Mouse (Mus musculus) liver, embryonic 15.5 days (tissue): Measurements from ENCODE around the gene Igsf8. TPM values are rescaled to one million over a fixed set of nuclear protein-coding genes. Genes with fewer than 3 reads are reported as not detected.
A peak's percentile ranks its signal among the peaks of the same experiment; 100 is the strongest.

Experiments used
- ATAC-seq: fragments of 200-750 bp; cut with Nextera tagmentation; 2 replicates; pipeline ENCODE4 v1.8.0; 2017; ENCODE audit warnings: moderate number of reproducible peaks, mild to moderate bottlenecking, moderate library complexity; ENCODE audit not compliant: insufficient read depth
- H3K27ac ChIP-seq: fragments of 300-500 bp; sonication (generic); replicated peaks from 2 replicates; pipeline ENCODE4 v1.5.1; 2015; ENCODE audit warnings: mild to moderate bottlenecking, inconsistent platforms
- H3K27me3 ChIP-seq: fragments of 300-500 bp; sonication (generic); 2 replicates; pipeline ENCODE4 v1.6.1; 2015; ENCODE audit warnings: mild to moderate bottlenecking, inconsistent platforms
- H3K36me3 ChIP-seq: fragments of 300-500 bp; sonication (generic); replicated peaks from 2 replicates; pipeline ENCODE4 v1.6.1; 2015; ENCODE audit warnings: moderate library complexity, mild to moderate bottlenecking, inconsistent platforms
- H3K4me1 ChIP-seq: fragments of 300-500 bp; sonication (generic); replicated peaks from 2 replicates; pipeline ENCODE4 v1.6.1; 2015; ENCODE audit warnings: inconsistent platforms
- H3K4me2 ChIP-seq: fragments of 300-500 bp; sonication (generic); 2 replicates; pipeline ENCODE4 v1.6.1; 2015; ENCODE audit warnings: moderate library complexity, mild to moderate bottlenecking, inconsistent platforms
- H3K4me3 ChIP-seq: fragments of 300-500 bp; sonication (generic); replicated peaks from 2 replicates; pipeline ENCODE4 v1.5.1; 2015; ENCODE audit warnings: mild to moderate bottlenecking, inconsistent platforms
- H3K9ac ChIP-seq: fragments of 300-500 bp; sonication (generic); 2 replicates; pipeline ENCODE4 v1.6.1; 2015; ENCODE audit warnings: moderate library complexity, mild to moderate bottlenecking, inconsistent platforms
- H3K9me3 ChIP-seq: fragments of 300-500 bp; sonication (generic); replicated peaks from 2 replicates; pipeline ENCODE4 v1.6.1; 2016; ENCODE audit warnings: inconsistent platforms
- WGBS: fragments of 180-500 bp; shearing (Covaris S2); methylation state at CpG from one replicate; pipeline ENCODE4 v1.1.7; 2015; ENCODE audit warnings: mixed read lengths; ENCODE audit not compliant: insufficient replicate concordance; 5-methylcytosine and 5-hydroxymethylcytosine counted together
- polyA plus RNA-seq: library from polyadenylated mRNA; unstranded; fragments of >200 nt; fragmentation: Nextera tagmentation; extraction: Ambion mirVana; gene quantifications from 2 replicates; pipeline ENCODE4 v1.2.1, GENCODE M21; 2015

The Igsf8 gene
- polyA plus RNA-seq, 1 experiment from 2014 or later = 17.9 TPM

- 69% methylated on average over 10 of the region's 10 CpGs for WGBS
- Histone ChIP-seq H3K4me1 (peaks cover 50% of the 10 kb centered on the region), H3K36me3 (peaks cover 19% of the 10 kb centered on the region), H3K27ac (no peak overlapping the region), H3K9me3 (no peaks in the 10 kb centered on the region), H3K27me3 (no peaks in the 10 kb centered on the region), H3K9ac (no peak overlapping the region), H3K4me2 (peak overlapping the region; percentile 90), H3K4me3 (peak overlapping the region; percentile 75; the same call in 1 of the 2 replicates)
- ATAC-seq = no peak
Observed at GRCm38 (mm10) chr1:172313613-172314411, 52.4 kb downstream of the Igsf8 start.

DNA sequence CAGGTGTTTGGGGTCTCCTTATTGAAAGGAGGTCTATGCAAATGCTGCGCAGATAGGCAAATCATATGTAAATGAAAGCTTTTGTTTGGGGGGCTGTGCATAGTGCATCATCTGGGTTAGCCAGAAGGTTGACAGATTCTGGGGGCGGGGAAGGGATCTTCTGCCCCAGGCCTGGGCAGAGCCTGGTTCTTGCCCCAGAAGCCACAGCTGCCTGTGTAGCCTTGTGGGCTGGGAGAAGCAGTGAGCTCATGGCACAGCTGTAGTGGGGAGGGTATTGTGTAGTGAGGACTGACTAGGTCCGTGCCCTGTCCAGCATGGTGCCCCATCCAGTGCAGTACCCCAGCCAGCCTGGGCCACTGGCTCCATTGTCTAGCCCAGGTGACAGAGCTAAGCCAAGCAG, 53.5 kb downstream of the Igsf8 start:
- ATAC-seq = no peak
- no peak overlapping the region for H3K27ac ChIP-seq
- 75% methylated on average over 3 of the region's 3 CpGs for WGBS

GRCm38 (mm10) chr1:172317431-172317830, 56.0 kb downstream of the Igsf8 start:
- no peaks in the 10 kb centered on the region for H3K27me3 ChIP-seq
- no peak overlapping the region for H3K27ac ChIP-seq
- H3K9ac ChIP-seq = no peak overlapping the region
- no peak overlapping the region for H3K4me2 ChIP-seq
- no peak overlapping the region for H3K4me3 ChIP-seq
- WGBS = 77% methylated on average over 18 of the region's 18 CpGs
- H3K9me3 ChIP-seq = no peaks in the 10 kb centered on the region
- H3K4me1 ChIP-seq = peaks cover 19% of the 10 kb centered on the region
- H3K36me3 ChIP-seq = peaks cover 23% of the 10 kb centered on the region
- no peak for ATAC-seq

More for the DNA sequence above, 53.5 kb downstream of the Igsf8 start:
- Histone ChIP-seq H3K4me1 (peaks cover 43% of the 10 kb centered on the region), H3K36me3 (peaks cover 23% of the 10 kb centered on the region), H3K9ac (no peak overlapping the region), H3K4me2 (no peak overlapping the region), H3K9me3 (no peaks in the 10 kb centered on the region), H3K27me3 (no peaks in the 10 kb centered on the region), H3K4me3 (no peak overlapping the region)

DNA sequence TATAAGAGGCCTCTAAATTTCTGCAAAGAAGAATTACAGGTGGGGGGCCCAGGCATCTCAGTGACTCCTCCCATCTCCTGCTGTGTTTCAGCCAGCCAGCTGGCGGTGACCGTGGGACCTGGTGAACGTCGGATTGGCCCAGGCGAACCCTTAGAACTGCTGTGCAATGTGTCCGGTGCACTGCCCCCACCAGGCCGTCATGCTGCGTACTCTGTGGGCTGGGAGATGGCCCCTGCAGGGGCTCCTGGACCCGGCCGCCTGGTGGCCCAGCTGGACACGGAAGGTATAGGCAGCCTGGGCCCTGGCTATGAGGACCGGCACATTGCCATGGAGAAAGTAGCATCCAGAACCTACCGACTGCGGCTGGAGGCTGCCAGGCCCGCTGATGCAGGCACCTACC, 56.5 kb downstream of the Igsf8 start:
- ATAC-seq = no peak
- Histone ChIP-seq H3K27ac (no peak overlapping the region), H3K9ac (no peak overlapping the region), H3K9me3 (no peaks in the 10 kb centered on the region), H3K27me3 (no peaks in the 10 kb centered on the region), H3K4me3 (no peak overlapping the region), H3K4me2 (no peak overlapping the region), H3K4me1 (peaks cover 14% of the 10 kb centered on the region), H3K36me3 (peaks cover 23% of the 10 kb centered on the region)
- 71% methylated on average over 15 of the region's 15 CpGs for WGBS

GRCm38 (mm10) chr1:172318424-172319035, 57.1 kb downstream of the Igsf8 start:
- Histone ChIP-seq H3K4me3 (no peak overlapping the region), H3K27ac (no peak overlapping the region), H3K4me1 (peaks cover 8% of the 10 kb centered on the region), H3K9me3 (no peaks in the 10 kb centered on the region), H3K9ac (no peak overlapping the region), H3K4me2 (no peak overlapping the region), H3K27me3 (no peaks in the 10 kb centered on the region), H3K36me3 (peaks cover 23% of the 10 kb centered on the region)
- no peak for ATAC-seq
- 84% methylated on average over 19 of the region's 19 CpGs for WGBS

DNA sequence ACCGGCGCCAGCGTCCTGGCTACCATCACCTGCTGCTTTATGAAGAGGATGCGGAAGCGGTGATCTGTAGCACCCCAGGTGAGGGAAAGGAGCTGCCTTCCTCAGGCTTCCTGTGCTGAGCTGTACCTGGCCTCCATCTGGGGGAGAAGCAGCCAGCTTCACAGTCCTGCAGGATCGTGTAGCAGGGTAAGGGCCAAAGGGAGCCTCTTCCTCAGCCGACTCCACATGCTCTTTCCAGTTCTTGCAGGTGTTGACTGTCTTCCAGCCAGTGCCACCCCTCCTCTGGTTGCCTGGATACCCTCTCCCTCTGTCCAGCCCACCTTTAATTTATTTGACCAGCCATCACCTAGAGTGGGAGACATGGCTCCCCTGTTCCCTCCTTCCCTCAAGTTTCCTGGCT, 57.9 kb downstream of the Igsf8 start:
- ATAC-seq = no peak
- no peaks in the 10 kb centered on the region for H3K9me3 ChIP-seq
- H3K36me3 ChIP-seq = peaks cover 23% of the 10 kb centered on the region
- H3K4me1 ChIP-seq = peaks cover under 1% of the 10 kb centered on the region; the same call in 1 of the 2 replicates
- no peak overlapping the region for H3K9ac ChIP-seq
- no peaks in the 10 kb centered on the region; the same call in 1 of the 2 replicates for H3K27me3 ChIP-seq
- H3K27ac ChIP-seq = no peak overlapping the region
- H3K4me2 ChIP-seq = no peak overlapping the region
- H3K4me3 ChIP-seq = no peak overlapping the region
- WGBS = 81% methylated on average over 7 of the region's 7 CpGs

DNA sequence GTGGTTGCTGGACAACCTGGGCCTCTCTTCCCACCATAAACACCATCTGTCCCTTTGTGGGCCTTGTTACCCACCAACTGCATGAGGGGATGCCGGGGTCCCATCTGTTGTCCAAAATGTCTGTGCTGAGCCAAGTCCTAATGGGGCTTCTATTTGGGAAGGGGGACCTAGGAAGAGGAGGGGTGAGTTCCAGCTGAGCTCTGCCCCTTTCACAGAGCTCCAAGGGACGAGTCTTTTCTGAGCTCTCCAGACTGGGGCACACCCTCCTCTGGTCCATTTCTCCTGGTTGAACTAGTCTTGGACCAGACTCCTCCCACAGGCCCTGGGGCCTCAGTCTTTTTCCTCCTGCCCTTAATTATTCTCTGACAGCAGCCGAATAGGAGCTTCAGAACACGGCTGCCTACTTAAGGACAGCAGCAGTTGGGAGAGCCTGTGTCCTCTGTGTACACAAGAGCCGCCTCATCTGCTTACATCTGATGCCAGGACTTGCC, 58.5 kb downstream of the Igsf8 start:
- Histone ChIP-seq H3K4me3 (no peak overlapping the region), H3K4me1 (no peaks in the 10 kb centered on the region), H3K9me3 (no peaks in the 10 kb centered on the region), H3K9ac (no peak overlapping the region), H3K4me2 (no peak overlapping the region), H3K27me3 (peaks cover 6% of the 10 kb centered on the region), H3K27ac (no peak overlapping the region), H3K36me3 (peaks cover 23% of the 10 kb centered on the region)
- 55% methylated on average over 5 of the region's 5 CpGs for WGBS
- ATAC-seq = no peak

- 0 out of 2 replicates have a peak, but pooled peaks cover 6% of the 10 kb centered on the region for H3K4me1 ChIP-seq
- WGBS = 48% methylated on average over 13 of the region's 13 CpGs
- no peak for ATAC-seq
- H3K27me3 ChIP-seq = peaks cover 34% of the 10 kb centered on the region
- no peak overlapping the region for H3K4me3 ChIP-seq
- H3K9ac ChIP-seq = no peak overlapping the region
- H3K4me2 ChIP-seq = no peak overlapping the region
- H3K27ac ChIP-seq = no peak overlapping the region
- H3K36me3 ChIP-seq = peaks cover 15% of the 10 kb centered on the region
- no peaks in the 10 kb centered on the region for H3K9me3 ChIP-seq
Observed at GRCm38 (mm10) chr1:172322725-172323124, 61.3 kb downstream of the Igsf8 start.

- Histone ChIP-seq H3K36me3 (peaks cover 9% of the 10 kb centered on the region; the same call in 1 of the 2 replicates), H3K27me3 (peaks cover 39% of the 10 kb centered on the region), H3K27ac (no peak overlapping the region), H3K4me2 (no peak overlapping the region), H3K4me3 (no peak overlapping the region), H3K4me1 (0 out of 2 replicates have a peak, but pooled peaks cover 6% of the 10 kb centered on the region), H3K9me3 (no peaks in the 10 kb centered on the region), H3K9ac (no peak overlapping the region)
- WGBS = 38% methylated on average over 5 of the region's 5 CpGs
- ATAC-seq = no peak
Observed at GRCm38 (mm10) chr1:172323298-172323697, 61.9 kb downstream of the Igsf8 start.

- H3K27me3 ChIP-seq = peaks cover 45% of the 10 kb centered on the region
- no peak overlapping the region for H3K27ac ChIP-seq
- H3K9me3 ChIP-seq = no peaks in the 10 kb centered on the region
- peaks cover 4% of the 10 kb centered on the region; the same call in 1 of the 2 replicates for H3K36me3 ChIP-seq
- no peak overlapping the region for H3K4me2 ChIP-seq
- no peak for ATAC-seq
- no peak overlapping the region for H3K4me3 ChIP-seq
- WGBS = 25% methylated on average over 6 of the region's 6 CpGs
- 0 out of 2 replicates have a peak, but pooled peaks cover 6% of the 10 kb centered on the region for H3K4me1 ChIP-seq
- H3K9ac ChIP-seq = no peak overlapping the region
Observed at GRCm38 (mm10) chr1:172323801-172324359, 62.4 kb downstream of the Igsf8 start.

GRCm38 (mm10) chr1:172324725-172325124, 63.3 kb downstream of the Igsf8 start:
- whole genome bisulfite sequencing = 14% methylated on average over 7 of the region's 7 CpGs
- no peaks in the 10 kb centered on the region for H3K36me3 ChIP-seq

More at GRCm38 (mm10) chr1:172324725-172325124, 63.3 kb downstream of the Igsf8 start:
- H3K9ac ChIP-seq = no peak overlapping the region
- H3K27ac ChIP-seq = no peak overlapping the region
- no peaks in the 10 kb centered on the region for H3K9me3 ChIP-seq
- peaks cover 54% of the 10 kb centered on the region for H3K27me3 ChIP-seq
- H3K4me3 ChIP-seq = no peak overlapping the region
- H3K4me1 ChIP-seq = 0 out of 2 replicates have a peak, but pooled peaks cover 6% of the 10 kb centered on the region
- ATAC-seq = peak; percentile 32; the same call in 1 of the 2 replicates
- no peak overlapping the region for H3K4me2 ChIP-seq
